Mouse (Mus musculus) right cerebral cortex, postnatal 4 days (tissue): ENCODE data around the gene Pde4d.

Experiments
- DNase-seq: peaks from one replicate; pipeline ENCODE4 v3.0.0-alpha.2; 2022

Gene Pde4d

GRCm38 (mm10) chr13:109208607-109209006 lies 758.9 kb downstream of the Pde4d start:
- no peak for DNase-seq

- no peak for DNase-seq
These were observed 759.7 kb downstream of the Pde4d start for GRCm38 (mm10) chr13:109209413-109209812.

GRCm38 (mm10) chr13:109210403-109210802 lies 760.7 kb downstream of the Pde4d start:
- DNase-seq, result peak; percentile 98

GRCm38 (mm10) chr13:109211471-109211870 lies 761.7 kb downstream of the Pde4d start:
- no peak for DNase-seq

- DNase-seq, result no peak
These were observed 762.3 kb downstream of the Pde4d start for GRCm38 (mm10) chr13:109211941-109212487.

- DNase-seq, result no peak
These were observed 763.2 kb downstream of the Pde4d start for GRCm38 (mm10) chr13:109212788-109213473.

GRCm38 (mm10) chr13:109219019-109219725 lies 769.4 kb downstream of the Pde4d start:
- no peak for DNase-seq

- DNase-seq, result no peak
These were observed 779.3 kb downstream of the Pde4d start for GRCm38 (mm10) chr13:109228967-109229617.

- DNase-seq, result no peak
These were observed 780.0 kb downstream of the Pde4d start for GRCm38 (mm10) chr13:109229618-109230334.

GRCm38 (mm10) chr13:109230335-109230987 lies 780.7 kb downstream of the Pde4d start:
- DNase-seq, result no peak

- no peak for DNase-seq
These were observed 782.2 kb downstream of the Pde4d start for GRCm38 (mm10) chr13:109231848-109232460.

GRCm38 (mm10) chr13:109232531-109232930 lies 782.8 kb downstream of the Pde4d start:
- DNase-seq, result no peak

- DNase-seq, result no peak
These were observed 784.3 kb downstream of the Pde4d start for GRCm38 (mm10) chr13:109233911-109234613.

GRCm38 (mm10) chr13:109236047-109236446 lies 786.3 kb downstream of the Pde4d start:
- no peak for DNase-seq

GRCm38 (mm10) chr13:109238670-109239069 lies 788.9 kb downstream of the Pde4d start:
- no peak for DNase-seq

- DNase-seq, result no peak
These were observed 789.5 kb downstream of the Pde4d start for GRCm38 (mm10) chr13:109239296-109239695.

- DNase-seq, result no peak
These were observed 792.8 kb downstream of the Pde4d start for GRCm38 (mm10) chr13:109242456-109243050.

GRCm38 (mm10) chr13:109243160-109243559 lies 793.4 kb downstream of the Pde4d start:
- DNase-seq, result no peak

- no peak for DNase-seq
These were observed 797.3 kb downstream of the Pde4d start for GRCm38 (mm10) chr13:109247061-109247460.

- DNase-seq, result no peak
These were observed 799.6 kb downstream of the Pde4d start for GRCm38 (mm10) chr13:109249315-109249714.

- no peak for DNase-seq
These were observed 805.9 kb downstream of the Pde4d start for GRCm38 (mm10) chr13:109255634-109256033.
